Mouse (Mus musculus) neural tube, embryonic 13.5 days (tissue): ENCODE measurements around the gene Cpeb3. TPM values are rescaled to one million over a fixed set of nuclear protein-coding genes. Genes with fewer than 3 reads are reported as not detected.

ENCODE experiments used
- ATAC-seq: fragments of 200-750 bp; cut with Nextera tagmentation; 2 replicates; pipeline ENCODE4 v1.8.0; 2017; ENCODE audit warnings: low read depth, mild to moderate bottlenecking, moderate TSS enrichment, moderate library complexity
- H3K27ac ChIP-seq: fragments of 300-500 bp; sonication (generic); replicated peaks from 2 replicates; pipeline ENCODE4 v1.5.1; 2015; ENCODE audit warnings: moderate library complexity, mild to moderate bottlenecking, inconsistent platforms
- H3K27me3 ChIP-seq: fragments of 300-500 bp; sonication (generic); 2 replicates; pipeline ENCODE4 v1.6.1; 2015; ENCODE audit warnings: mild to moderate bottlenecking, inconsistent platforms
- H3K36me3 ChIP-seq: fragments of 300-500 bp; sonication (generic); 2 replicates; pipeline ENCODE4 v1.6.1; 2015; ENCODE audit warnings: mild to moderate bottlenecking, inconsistent platforms
- H3K4me1 ChIP-seq: fragments of 300-500 bp; sonication (generic); replicated peaks from 2 replicates; pipeline ENCODE4 v1.6.1; 2015; ENCODE audit warnings: inconsistent platforms
- H3K4me2 ChIP-seq: fragments of 300-500 bp; sonication (generic); 2 replicates; pipeline ENCODE4 v1.6.1; 2015; ENCODE audit warnings: inconsistent platforms, mild to moderate bottlenecking, moderate library complexity
- H3K4me3 ChIP-seq: fragments of 300-500 bp; sonication (generic); 2 replicates; pipeline ENCODE4 v1.5.1; 2015; ENCODE audit warnings: mild to moderate bottlenecking, inconsistent platforms
- H3K9ac ChIP-seq: fragments of 300-500 bp; sonication (generic); 2 replicates; pipeline ENCODE4 v1.6.1; 2015; ENCODE audit warnings: moderate library complexity, mild to moderate bottlenecking, inconsistent platforms
- H3K9me3 ChIP-seq: fragments of 300-500 bp; sonication (generic); 2 replicates; pipeline ENCODE4 v1.6.1; 2016; ENCODE audit warnings: inconsistent platforms
- WGBS: fragments of 180-500 bp; shearing (Covaris S2); methylation state at CpG from one replicate; pipeline ENCODE4 v1.1.7; 2015; 5-methylcytosine and 5-hydroxymethylcytosine counted together
- polyA plus RNA-seq: library from polyadenylated mRNA; unstranded; fragments of >200 nt; fragmentation: Nextera tagmentation; extraction: Ambion mirVana; gene quantifications from 2 replicates; pipeline ENCODE4 v1.2.1, GENCODE M21; 2015

Cpeb3 gene
- polyA plus RNA-seq, 1 experiment from 2014 or later = 11.2 TPM

DNA sequence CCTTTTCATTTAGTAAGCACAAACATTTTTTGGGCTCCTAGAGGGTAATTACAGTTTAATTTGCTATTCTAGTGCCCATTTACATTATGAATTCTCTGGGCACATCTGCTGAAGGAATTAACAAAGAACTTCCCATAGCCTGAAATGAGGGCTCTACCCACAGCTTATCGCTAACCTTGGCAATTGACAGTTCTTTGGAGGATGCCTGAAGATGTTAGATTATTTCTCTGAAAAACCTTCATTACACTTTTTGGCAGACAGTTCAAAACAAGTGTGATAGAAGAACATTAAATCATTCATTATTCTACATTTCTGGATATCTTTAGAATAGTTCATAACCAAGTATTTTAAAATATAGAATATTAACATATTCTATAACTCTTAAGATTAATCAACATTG lies 5.0 kb downstream of the Cpeb3 start:
- Histone ChIP-seq H3K4me2 (no peak overlapping the region), H3K27ac (no peak overlapping the region), H3K4me3 (no peak overlapping the region), H3K4me1 (peaks cover 5% of the 10 kb centered on the region), H3K27me3 (no peaks in the 10 kb centered on the region), H3K9ac (no peak overlapping the region), H3K9me3 (no peaks in the 10 kb centered on the region), H3K36me3 (no peaks in the 10 kb centered on the region)
- WGBS = 78% methylated on average over 1 of the region's 1 CpGs
- ATAC-seq = no peak

DNA sequence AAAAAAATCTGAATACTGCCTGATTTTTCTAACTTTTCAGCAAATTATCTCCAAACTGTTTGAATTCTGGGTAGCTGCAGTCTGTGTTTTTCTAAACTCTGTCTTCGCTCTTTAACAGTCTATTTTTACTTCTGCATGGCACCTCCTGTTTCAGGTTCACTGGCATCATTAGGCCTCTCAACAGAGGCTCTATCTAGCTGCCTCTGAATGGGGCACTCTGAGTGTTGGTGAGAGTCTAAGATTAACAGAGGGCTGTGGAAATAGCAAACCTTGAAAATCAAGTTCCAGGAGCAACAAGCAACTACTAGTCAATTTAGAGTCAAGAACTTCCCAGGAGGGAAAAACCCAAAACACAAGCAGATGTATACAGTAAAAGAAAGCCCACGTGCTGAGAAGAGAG lies 8.5 kb downstream of the Cpeb3 start:
- ATAC-seq = no peak
- Histone ChIP-seq H3K36me3 (no peaks in the 10 kb centered on the region), H3K4me3 (no peak overlapping the region), H3K27ac (no peak overlapping the region), H3K9ac (no peak overlapping the region), H3K4me1 (no peaks in the 10 kb centered on the region), H3K9me3 (no peaks in the 10 kb centered on the region), H3K4me2 (no peak overlapping the region), H3K27me3 (no peaks in the 10 kb centered on the region)
- WGBS = 78% methylated on average over 2 of the region's 2 CpGs

DNA sequence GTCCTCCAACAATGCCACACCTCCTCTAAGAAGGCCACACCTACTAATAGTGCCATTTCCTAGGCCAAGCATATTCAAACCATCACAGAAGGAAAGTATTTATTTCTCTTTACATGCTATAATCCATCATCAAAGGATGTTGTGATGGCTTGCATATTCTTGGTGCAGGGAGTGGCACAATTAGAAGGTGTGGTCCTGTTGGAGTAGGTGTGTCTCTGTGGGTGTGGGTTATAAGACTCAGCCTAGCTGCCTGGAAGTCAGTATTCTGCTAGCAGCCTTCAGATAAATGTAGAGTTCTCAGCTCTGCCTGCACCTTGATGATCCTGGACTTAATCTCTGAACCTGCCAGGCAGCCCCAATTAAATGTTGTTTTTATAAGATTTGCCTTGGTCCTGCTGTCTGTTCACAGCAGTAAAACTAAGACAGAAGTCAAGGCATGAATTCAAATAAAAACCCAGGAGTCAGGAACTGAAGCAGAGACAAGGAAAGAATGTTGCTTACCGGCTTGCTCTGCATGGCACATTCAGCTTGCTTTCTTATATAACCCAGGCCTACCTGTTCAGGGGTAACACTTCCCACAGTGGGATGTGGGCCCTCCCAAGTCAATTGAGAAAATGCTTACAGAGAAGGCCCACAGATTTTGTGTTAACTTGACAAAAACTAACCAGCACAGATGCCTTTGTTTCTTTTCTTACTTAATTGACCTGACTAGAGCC lies 10.1 kb downstream of the Cpeb3 start:
- Histone ChIP-seq H3K4me2 (no peak overlapping the region), H3K36me3 (no peaks in the 10 kb centered on the region), H3K9ac (no peak overlapping the region), H3K4me1 (no peaks in the 10 kb centered on the region), H3K4me3 (no peak overlapping the region), H3K27me3 (no peaks in the 10 kb centered on the region), H3K9me3 (no peaks in the 10 kb centered on the region), H3K27ac (no peak overlapping the region)
- ATAC-seq = no peak
- WGBS = 85% methylated on average over 1 of the region's 1 CpGs

DNA sequence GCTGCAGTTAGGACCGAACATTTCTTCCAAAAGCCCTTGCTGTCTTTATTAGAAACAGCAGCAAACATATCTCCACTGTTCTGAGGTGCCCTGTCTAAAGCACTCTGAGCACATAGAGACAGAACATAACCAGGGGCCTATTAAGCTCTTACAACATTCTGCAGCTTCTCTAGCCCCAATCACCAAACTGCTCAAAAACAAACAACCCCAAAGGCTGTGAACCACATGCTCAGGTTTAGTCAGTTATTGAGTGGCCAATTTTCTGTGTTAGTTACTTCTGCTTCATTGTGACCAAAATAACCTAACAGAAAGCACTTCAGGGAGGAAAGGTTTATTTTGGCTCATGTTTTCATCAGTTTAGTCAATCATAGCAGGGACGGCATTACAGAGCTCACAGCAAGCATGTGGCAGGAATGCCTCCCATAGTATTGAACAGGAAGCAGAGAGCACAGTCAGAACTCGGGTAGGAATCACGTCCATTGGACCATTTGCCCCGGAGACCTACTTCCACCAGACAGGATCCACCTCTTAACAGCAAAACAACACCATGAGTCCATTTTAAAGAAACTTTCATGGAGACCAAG lies 15.8 kb downstream of the Cpeb3 start:
- H3K9me3 ChIP-seq = no peaks in the 10 kb centered on the region
- H3K4me1 ChIP-seq = no peaks in the 10 kb centered on the region
- no peak overlapping the region for H3K4me3 ChIP-seq
- H3K36me3 ChIP-seq = no peaks in the 10 kb centered on the region
- H3K9ac ChIP-seq = no peak overlapping the region
- no peak overlapping the region for H3K27ac ChIP-seq
- WGBS = 83% methylated on average over 5 of the region's 5 CpGs
- ATAC-seq = no peak
- H3K27me3 ChIP-seq = no peaks in the 10 kb centered on the region
- no peak overlapping the region for H3K4me2 ChIP-seq

DNA sequence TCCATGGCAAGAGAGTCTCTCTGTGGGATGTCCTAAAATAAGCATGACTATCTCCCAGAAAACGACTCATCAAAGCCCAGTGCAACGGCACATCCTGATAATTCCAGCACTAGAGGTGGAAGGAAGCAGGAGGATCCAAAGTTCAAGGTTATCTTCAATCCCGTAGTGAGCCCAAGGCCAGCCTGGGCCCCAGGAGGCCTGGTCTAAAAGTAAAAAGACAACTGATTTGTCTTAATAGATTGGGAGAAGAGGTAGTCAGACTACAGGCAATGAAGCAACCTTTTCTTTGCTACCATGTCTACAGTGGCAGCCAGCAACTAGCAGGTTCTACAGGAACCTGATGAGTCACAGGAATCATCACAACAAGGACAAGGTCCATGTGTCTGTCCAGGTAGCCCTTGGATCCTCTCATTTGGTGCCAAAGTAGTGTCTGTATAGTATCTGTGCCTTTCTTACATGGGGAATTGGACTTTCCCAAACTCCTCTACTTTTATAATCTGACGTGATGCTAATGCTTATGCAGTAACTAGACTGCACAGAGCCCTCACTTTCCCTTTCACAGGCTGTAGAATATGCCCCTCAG lies 19.9 kb downstream of the Cpeb3 start:
- H3K9me3 ChIP-seq = no peaks in the 10 kb centered on the region
- H3K4me2 ChIP-seq = no peak overlapping the region
- ATAC-seq = no peak
- H3K4me3 ChIP-seq = no peak overlapping the region
- H3K36me3 ChIP-seq = no peaks in the 10 kb centered on the region
- 79% methylated on average over 4 of the region's 4 CpGs for WGBS
- no peak overlapping the region for H3K27ac ChIP-seq
- H3K4me1 ChIP-seq = no peaks in the 10 kb centered on the region
- H3K9ac ChIP-seq = no peak overlapping the region
- no peaks in the 10 kb centered on the region for H3K27me3 ChIP-seq

DNA sequence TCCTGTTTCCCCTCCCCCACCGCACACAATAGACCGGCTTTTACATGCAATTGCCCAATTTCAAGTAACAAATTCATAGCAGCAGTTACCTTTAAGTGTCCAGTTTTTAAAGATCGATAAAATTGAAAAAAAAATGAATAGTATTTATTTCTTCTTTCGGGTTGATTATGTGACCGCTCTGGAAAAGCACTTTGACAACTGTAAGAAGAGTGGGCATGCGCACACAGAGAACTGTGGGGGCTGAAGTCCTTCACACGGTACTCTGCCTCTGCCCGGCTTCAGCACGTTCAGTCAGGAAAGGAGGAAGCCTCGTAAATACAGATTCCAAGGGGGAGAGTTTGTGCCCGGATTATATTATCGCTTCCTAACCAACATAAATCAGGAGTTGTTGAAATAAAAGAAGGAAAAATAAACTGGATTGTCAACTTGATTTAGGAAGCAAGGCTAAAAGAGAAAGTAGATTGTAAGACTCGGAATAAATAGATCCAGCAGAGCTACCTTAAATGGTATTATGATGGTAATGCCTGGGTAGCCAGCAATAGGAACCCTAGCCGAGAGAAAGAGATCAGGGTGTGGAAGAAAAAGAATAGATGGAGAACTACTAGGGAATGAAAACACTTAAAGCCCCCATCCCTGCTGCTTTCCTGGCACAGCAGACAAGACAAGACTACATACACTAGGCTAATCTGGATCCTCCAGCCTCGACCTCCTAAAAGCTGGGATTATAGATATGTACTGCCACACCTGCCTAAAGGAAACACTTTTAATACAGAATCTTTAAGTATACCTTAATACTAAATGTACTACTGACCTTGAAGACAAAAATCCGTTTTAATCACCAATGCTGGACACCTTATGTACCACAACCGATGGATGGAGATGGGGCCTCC lies 30.3 kb downstream of the Cpeb3 start:
- Histone ChIP-seq H3K4me2 (peak overlapping the region; percentile 54), H3K9me3 (no peaks in the 10 kb centered on the region), H3K27ac (peak overlapping the region; percentile 78), H3K9ac (peak overlapping the region; percentile 62), H3K4me3 (peak overlapping the region; percentile 46), H3K27me3 (no peaks in the 10 kb centered on the region), H3K36me3 (no peaks in the 10 kb centered on the region), H3K4me1 (peaks cover 38% of the 10 kb centered on the region)
- ATAC-seq = peak; percentile 82
- 12% methylated on average over 17 of the region's 17 CpGs for WGBS

DNA sequence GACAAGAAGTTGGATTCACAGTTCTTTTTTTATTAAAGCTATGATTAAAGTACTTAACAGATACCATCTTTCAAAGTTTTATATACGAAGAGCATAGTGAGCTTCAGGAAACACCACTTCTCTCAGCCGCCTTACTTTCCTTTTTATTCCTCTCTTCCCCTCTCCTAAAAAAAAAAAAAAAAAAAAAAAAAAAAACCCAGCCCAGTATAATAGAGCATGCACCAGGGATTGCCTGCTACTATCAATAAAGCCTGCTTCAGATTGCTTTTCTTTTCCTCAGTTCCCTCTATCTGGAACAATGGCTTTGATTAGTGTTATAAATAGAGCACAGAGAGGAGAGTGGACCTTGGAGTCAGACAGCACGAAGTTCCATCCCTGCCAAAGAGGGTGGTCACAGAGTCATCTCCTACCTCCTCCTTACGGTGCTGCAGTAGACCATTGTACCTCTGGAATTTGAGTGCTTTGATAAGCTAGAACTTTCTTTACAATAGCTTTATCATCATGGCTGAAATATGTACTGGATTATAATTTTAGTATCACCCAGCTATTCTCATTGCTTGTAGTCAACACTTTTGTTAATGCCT lies 31.4 kb downstream of the Cpeb3 start:
- H3K4me2 ChIP-seq = peak overlapping the region; percentile 82
- peak overlapping the region; percentile 64 for H3K9ac ChIP-seq
- peaks cover 49% of the 10 kb centered on the region for H3K4me1 ChIP-seq
- H3K9me3 ChIP-seq = no peaks in the 10 kb centered on the region
- no peaks in the 10 kb centered on the region; the same call in 1 of the 2 replicates for H3K27me3 ChIP-seq
- WGBS = 23% methylated on average over 4 of the region's 4 CpGs
- no peaks in the 10 kb centered on the region for H3K36me3 ChIP-seq
- no peak for ATAC-seq
- H3K4me3 ChIP-seq = peak overlapping the region; percentile 46
- H3K27ac ChIP-seq = 0 out of 2 replicates have a peak overlapping the region, but pooled peaks have one; percentile 33

DNA sequence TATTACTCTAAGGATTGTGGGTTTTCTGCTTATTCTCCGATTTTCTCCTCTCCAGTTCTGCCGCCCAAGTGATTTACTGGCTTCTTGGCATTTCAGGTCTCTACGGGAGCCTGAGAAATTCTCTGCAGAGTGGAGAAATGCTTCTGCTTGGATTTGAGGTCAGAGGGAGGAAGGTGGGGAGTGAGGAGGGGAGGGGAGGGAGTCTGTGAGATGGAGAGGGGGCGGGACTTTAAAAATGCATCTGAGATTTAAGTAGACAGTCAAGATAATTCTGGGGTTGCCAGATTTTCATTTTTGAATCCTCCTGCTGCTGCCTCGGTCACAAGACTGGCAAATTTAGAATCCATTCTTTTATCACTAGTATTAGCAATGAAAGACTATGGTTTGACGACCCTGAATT lies 32.5 kb downstream of the Cpeb3 start:
- H3K36me3 ChIP-seq = no peaks in the 10 kb centered on the region
- H3K4me2 ChIP-seq = peak overlapping the region; percentile 82
- WGBS = 3% methylated on average over 6 of the region's 6 CpGs
- H3K27me3 ChIP-seq = no peaks in the 10 kb centered on the region; the same call in 1 of the 2 replicates
- no peaks in the 10 kb centered on the region for H3K9me3 ChIP-seq
- peaks cover 53% of the 10 kb centered on the region for H3K4me1 ChIP-seq
- H3K27ac ChIP-seq = peak overlapping the region; percentile 92
- H3K9ac ChIP-seq = peak overlapping the region; percentile 86
- no peak for ATAC-seq
- H3K4me3 ChIP-seq = peak overlapping the region; percentile 59

DNA sequence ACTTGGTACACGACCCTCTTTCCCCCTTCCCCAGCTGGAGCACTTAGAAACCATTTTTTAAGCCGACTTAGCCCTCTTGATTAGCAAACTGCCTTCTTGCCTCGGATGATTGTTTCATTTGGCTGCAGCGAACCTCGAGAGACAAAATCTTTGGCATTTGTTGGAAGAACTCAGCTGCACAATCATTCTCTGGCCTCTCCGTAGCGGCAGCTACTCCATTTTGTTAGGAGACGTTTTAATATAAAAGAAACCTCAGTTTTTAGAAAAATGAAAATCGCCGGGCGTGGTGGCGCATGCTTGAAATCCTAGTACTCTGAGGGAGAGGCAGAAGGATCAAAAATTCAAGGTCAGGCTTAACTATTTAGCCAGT lies 33.0 kb downstream of the Cpeb3 start:
- Histone ChIP-seq H3K27ac (peak overlapping the region; percentile 92), H3K27me3 (no peaks in the 10 kb centered on the region; the same call in 1 of the 2 replicates), H3K4me3 (peak overlapping the region; percentile 59), H3K9me3 (no peaks in the 10 kb centered on the region), H3K4me1 (peaks cover 53% of the 10 kb centered on the region), H3K4me2 (peak overlapping the region; percentile 82), H3K36me3 (no peaks in the 10 kb centered on the region), H3K9ac (peak overlapping the region; percentile 86)
- WGBS = 2% methylated on average over 12 of the region's 12 CpGs
- no peak for ATAC-seq

DNA sequence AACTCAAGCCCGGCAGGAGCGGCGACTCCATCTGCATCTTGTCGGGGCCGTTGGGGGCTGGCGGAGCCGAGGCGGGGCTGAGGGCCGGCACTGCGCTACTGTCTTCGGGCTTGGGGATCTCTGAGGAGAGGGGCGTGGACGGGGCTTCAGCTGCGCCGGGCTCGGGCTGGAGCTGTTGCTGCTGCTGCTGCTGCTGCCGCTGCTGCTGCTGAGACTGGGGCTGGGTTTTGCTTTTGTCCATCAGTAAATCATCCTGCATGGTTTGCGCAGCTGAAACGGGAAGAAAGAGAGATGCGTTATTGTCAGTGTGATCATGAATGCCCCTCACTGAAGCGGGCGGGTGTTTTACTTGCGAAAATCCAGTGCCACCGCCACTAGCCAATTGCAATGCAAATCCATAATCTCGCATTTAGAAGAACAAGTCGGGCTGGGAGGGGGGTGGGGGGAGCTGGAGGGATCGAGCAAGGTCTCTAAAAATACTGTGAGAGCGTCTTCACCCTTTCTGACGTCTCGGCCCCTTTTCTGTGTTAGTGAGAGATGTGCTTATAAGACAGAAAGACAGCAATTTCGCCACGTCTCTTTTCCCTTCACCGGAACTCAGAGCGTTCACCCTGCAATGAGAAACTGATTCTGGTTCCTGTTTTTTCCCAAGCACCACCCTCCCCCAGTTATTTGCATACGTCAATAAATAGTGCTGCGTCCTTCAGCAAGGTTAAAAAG lies 33.5 kb downstream of the Cpeb3 start:
- H3K27ac ChIP-seq = peak overlapping the region; percentile 92
- H3K9ac ChIP-seq = peak overlapping the region; percentile 86
- peaks cover 53% of the 10 kb centered on the region for H3K4me1 ChIP-seq
- WGBS = under 1% methylated on average over 36 of the region's 36 CpGs
- H3K9me3 ChIP-seq = no peaks in the 10 kb centered on the region
- no peaks in the 10 kb centered on the region; the same call in 1 of the 2 replicates for H3K27me3 ChIP-seq
- H3K4me2 ChIP-seq = peak overlapping the region; percentile 82
- ATAC-seq = peak; percentile 73
- peak overlapping the region; percentile 59 for H3K4me3 ChIP-seq
- no peaks in the 10 kb centered on the region for H3K36me3 ChIP-seq

DNA sequence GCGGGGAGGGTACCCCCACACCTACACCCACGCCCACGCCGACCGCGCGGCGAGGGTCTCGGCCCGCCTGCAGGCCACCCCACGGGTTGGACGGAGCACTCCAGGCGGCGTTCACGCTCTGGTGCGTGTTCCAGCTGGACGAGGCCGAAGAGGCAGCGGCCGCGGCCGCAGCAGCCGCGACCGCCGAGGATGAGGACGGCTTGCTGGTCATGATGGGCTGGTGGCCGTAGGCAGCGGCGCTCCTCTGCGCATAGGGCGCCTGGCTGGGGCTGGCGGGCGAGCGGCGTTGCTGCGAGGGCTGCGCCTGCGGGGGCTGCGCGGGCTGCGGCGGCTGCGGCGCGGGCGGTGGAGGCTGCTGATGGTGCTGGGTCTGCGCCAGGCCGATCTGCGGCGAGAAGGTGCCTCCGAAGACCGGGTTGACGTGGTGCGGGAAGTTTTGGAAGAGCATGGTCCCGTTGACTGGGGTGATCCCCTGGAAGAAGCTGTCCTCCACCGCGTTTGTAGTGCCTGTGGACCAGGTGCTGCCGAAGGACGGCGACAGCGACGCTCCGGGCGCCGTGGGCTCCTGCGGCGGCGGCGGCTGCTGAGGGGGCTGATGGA lies 34.2 kb downstream of the Cpeb3 start:
- peaks cover 53% of the 10 kb centered on the region for H3K4me1 ChIP-seq
- WGBS = under 1% methylated on average over 70 of the region's 70 CpGs
- ATAC-seq = peak; percentile 71

More for the DNA sequence above, 34.2 kb downstream of the Cpeb3 start:
- Histone ChIP-seq H3K9ac (peak overlapping the region; percentile 86), H3K27ac (peak overlapping the region; percentile 92), H3K9me3 (no peaks in the 10 kb centered on the region), H3K4me3 (peak overlapping the region; percentile 59), H3K27me3 (no peaks in the 10 kb centered on the region; the same call in 1 of the 2 replicates), H3K36me3 (no peaks in the 10 kb centered on the region), H3K4me2 (peak overlapping the region; percentile 82)
